Mouse (Mus musculus): Measurements from ENCODE around the gene Mansc4. TPM values are rescaled to one million over a fixed set of nuclear protein-coding genes. Genes with fewer than 3 reads are reported as not detected.

Mansc4 gene
- total RNA-seq, 2 experiments from 2014 or later, result not detected

Other genes with a start within 250 kb of the Mansc4 start
- gene Smco2, start 236.9 kb downstream of the Mansc4 start, total RNA-seq (2021), result under 1 TPM; 0.47 to 0.62 TPM
- gene Ppfibp1, start 198.5 kb downstream of the Mansc4 start, total RNA-seq (2021), result 100 to 1,000 TPM in 1 of 2 experiments, 10 to 100 TPM in 1; 95.3 to 106 TPM
- not detected for gene 1700034J05Rik, start 132.6 kb downstream of the Mansc4 start, total RNA-seq (2021)
- 1 to 10 TPM; 1.3 to 1.4 TPM for gene Rep15, start 54.4 kb downstream of the Mansc4 start, total RNA-seq (2021)
- 100 to 1,000 TPM; 145 to 147 TPM for gene Mrps35, start 44.3 kb downstream of the Mansc4 start, total RNA-seq (2021)
- gene Klhl42, start 4.3 kb upstream of the Mansc4 start, total RNA-seq (2021), result 1 to 10 TPM; 6.7 to 7.8 TPM
- gene Pthlh, start 177.2 kb upstream of the Mansc4 start, total RNA-seq (2021), result 1 to 10 TPM; 1.3 to 2.0 TPM